Mouse (Mus musculus): ENCODE results near the gene Zfp941.

Zfp941 gene

DNA sequence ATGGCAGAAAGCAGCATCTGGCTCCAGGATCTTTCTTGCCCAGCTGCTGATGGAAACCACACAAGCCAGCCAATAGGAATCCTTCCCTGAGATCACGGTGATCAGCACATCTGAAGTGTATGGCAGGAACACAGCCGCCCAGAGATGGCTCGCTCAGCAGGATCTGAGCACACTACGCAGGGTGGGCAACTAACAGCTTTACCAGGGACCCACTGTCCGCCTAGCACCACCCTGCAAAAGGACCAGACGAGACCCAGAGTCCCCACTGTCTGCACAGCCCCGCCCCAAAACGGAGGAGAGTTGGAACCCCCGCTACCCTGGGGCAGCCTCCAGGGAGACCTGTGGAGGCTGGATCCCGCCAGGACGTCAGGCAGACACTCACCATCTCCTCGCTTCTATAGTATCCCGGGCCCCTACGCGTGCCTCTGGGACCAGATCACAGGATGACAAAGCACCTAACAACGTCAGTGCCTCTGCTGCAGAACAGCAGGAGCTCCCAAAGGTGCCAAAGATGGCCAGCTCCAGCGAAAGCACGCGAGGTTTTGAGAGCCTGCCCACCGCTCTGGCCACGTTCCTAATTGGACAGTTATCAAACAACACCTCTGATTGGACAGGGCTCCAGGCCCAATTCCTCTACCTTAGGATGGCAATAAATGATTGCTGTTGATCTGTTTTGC is at the start of gene Zfp941:
Zfp941 (minus strand) TSS at position 526 of the 677 bp plus-strand sequence.
- no peak for DNase-seq

DNA sequence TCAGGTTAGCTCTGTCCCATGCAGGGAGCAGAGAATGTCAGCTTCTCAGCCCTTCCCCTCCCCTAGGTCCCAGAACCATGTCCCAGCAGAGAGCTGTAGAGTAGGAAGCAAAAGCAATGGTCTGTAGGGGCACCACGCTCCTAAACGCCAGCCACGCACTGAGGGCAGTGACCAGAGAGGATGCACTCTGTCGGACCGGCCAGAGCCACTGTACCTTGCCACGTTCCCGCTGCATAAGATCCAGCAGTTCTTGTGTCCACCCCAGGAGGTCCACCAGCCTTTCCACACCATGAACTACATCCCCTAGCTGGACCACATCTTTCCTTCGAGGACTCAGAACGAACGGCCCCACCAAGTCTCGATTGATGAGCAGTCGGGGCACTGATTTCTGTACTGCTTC is 42.8 kb upstream of the Zfp941 start:
- DNase-seq: no peak

DNA sequence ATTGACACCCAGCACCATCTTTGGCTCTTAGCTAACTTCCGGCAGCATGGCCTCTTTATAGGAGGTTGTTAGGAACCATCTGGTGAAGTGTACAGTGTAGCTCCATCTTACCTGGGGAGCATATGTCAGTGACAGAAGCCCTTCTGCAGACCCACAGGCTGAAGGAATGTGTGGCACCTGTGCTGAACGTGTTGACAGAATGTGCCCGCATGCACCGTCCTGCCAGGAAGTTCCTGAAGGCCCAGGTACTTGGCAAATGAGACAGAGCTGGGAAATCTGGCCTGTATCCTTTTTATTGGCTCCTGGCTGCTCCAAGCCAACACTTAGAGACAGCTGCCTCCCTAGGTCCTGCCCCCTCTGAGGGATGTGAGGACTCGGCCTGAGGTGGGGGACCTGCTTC is 38.8 kb upstream of the Zfp941 start:
- no peak for DNase-seq

DNA sequence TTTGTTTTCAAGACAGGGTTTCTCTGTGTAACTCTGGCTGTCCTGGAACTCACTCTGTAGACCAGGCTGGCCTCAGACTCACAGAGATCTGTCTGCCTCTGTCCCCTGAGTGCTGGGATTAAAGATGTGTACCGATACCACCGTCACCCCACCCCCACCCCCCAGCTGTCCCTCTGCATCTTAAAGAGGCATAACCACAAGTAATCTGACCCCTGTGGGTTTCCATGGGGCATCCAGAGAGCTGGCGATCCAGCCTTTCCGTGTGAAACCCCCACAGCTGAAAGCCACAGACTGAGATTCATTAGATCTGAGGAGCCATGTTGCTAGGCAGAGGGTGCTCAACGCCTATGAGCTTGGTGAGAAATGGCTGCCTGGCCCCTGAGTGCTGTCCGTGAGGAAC is 38.0 kb upstream of the Zfp941 start:
- DNase-seq: no peak

DNA sequence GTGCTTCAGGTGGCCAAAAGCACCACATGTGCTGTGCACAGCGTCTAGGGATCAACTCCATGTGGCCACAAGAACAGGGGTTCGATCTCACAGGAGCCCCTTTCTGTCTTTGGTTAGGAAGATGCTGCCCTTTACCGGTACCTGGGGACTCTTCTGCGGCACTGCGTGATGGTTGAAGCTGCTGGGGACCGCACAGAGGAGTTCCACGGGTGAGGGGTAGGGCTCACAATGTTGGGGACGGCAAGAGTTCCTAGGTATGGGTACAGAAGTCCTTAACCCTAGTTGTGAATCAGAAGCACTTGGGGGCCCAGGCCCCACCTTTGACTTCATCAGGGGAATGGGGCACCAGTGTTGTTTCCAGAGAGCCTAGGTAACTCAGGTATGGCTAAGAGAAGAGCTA is 36.8 kb upstream of the Zfp941 start:
- DNase-seq: no peak

DNA sequence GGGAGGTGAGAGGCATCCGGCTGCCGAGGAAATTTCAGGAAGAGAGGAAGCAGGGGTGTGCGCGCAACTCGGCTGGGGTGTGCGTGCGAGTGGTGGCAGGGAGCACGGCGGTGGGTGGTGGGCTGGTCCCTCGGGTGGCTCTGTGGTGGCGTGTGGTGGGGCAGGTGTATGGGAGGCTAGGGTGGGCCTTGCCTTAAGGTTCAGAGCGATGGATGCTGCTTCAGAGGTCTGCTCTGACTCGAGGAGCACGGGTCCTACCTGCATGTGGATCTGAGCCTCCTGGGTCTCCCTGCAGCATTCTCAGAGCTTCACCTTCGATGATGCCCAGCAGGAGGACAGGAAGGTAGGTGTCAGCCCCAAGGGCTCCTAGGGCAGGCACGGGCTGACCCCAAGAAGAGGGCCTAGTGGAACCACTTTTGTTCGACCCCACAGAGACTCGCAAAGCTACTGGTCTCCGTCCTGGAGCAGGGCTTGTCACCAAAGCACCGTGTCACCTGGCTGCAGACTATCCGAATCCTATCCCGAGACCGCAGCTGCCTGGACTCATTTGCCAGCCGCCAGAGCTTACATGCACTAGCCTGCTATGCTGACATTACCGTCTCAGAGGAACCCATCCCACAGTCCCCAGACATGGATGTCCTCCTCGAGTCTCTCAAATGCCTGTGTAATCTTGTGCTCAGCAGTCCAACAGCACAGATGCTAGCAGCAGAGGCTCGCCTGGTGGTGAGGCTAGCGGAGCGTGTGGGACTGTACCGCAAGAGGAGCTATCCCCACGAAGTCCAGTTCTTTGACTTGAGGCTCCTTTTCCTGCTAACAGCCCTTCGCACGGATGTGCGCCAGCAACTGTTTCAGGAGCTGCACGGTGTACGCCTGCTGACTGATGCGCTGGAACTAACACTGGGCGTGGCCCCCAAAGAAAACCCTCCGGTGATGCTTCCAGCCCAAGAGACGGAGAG is 35.9 kb upstream of the Zfp941 start, which contains the start of gene Bet1l:
Bet1l (minus strand) TSS at position 28 of the 956 bp plus-strand sequence.
- no peak for DNase-seq

DNA sequence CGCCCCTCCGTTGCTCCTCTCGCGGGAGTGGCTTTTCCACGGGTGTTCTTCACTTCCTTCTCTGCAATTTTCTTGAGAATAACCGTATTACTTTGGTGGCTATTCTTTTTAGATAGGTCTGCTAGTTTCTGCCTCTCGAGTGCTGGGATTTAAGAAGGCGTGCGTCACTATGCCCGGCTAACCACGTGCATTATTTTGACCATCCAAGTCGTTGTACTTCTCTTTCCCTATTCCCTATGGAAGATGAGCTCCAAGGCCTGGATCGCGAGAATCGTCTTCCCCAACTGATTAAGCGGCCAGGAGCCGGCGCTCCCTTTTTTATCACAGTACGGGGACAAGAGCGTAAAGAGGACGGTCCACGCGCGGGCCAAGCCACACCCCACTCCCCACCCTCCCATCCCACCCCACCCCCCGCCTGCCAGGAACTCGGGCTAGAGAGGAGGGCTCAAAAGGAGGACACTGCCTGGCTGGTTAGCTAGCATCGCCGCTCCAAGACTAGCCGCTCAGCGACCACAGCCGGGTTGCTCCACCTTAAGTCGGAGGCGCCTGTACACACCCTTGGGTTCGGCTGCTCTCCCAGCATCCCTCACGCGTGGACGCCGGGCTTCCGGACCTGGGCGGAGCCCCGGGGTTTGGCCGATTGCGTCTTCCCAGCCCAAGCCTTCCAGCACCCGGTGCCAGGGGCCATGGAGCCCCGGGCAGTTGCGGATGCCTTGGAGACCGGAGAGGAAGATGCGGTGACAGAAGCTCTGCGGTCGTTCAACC is 35.0 kb upstream of the Zfp941 start, which contains the start of gene Ric8a:
Ric8a (plus strand) TSS at position 173 of the 765 bp plus-strand sequence.
- DNase-seq: peak; percentile 79 to 85

DNA sequence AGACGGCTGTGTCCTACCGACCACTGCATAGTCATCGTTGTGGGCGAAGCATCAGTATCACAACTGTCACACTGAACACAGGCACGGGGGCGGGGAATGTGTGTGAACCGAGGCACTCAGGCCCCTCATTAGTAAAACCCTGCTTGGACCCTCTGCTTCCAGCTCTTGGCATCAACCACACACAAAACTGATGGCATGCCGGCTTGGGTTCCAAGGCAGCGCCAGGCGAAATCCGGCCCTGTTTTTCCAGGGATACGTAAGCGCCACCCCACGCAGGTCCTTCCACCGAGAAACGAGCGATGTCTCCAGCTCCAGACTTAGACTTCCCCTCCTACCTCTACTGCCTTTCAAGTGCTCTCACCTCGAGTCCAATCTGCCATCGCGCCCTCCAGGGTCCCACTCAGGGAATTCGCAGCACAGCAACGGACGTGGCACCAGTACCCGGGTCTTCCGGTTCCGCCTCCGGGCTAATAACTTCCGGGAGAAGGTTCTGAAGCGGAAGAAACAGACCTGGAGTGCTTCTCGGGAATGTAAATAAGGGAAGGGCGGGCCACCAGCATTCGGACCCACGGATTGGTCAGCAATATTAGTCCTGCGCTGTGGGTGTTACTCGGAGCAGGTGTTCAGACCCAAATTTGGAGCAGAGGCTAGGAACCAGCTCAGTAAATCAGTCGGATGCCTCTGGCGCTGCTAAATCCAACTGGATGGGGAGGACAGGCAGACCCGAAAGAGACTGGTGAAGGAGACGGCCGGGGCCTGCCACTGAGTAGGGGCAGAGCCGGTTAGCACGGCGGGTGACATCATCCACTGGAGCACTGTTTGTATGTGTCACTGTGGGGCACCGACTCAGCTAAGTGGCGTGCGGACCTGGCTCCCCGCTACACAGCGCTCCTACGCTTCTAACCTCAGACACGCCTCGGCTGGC is 34.1 kb upstream of the Zfp941 start, which contains the start of gene Gm45785:
Gm45785 (minus strand) TSS at position 472 of the 925 bp plus-strand sequence.
- peak; percentile 66 to 67 for DNase-seq

DNA sequence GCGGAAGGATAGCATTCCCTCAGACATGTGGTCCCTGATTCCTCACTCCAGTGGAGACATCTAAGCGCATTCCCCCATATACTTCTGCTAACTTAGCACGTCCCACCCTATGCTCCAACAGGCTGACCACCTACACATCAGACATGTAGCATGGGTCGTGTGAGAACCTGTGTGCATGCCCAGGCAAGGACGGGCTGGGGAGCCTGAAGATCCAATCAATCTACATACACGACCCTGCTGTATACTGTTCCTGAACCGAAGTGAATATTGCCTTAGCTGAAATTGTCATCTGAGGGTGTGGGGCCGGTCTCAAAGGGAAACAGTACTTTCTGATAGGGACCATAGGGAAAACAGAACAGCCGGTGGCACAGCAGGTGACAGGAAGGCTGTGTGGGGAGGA is 33.2 kb upstream of the Zfp941 start:
- no peak for DNase-seq

DNA sequence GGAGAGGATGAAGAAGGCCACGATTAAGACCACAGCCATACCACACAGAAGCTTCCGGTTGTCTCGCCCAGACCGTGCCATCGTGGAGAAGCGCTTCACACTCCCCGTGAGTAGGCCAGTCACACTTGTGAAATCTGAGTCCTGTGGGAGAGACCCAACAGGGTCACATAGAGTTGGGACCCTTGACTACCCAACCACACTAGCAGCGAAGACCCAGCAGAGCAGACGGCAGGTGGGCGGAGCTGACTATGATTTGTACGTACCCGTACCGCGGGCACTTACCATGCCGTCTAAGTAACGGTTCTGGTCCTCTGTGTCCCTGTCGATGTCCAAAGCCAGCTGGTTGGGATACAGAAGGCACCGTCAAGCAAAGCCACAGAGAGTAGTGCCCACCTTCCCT is 32.5 kb upstream of the Zfp941 start:
- DNase-seq: no peak

DNA sequence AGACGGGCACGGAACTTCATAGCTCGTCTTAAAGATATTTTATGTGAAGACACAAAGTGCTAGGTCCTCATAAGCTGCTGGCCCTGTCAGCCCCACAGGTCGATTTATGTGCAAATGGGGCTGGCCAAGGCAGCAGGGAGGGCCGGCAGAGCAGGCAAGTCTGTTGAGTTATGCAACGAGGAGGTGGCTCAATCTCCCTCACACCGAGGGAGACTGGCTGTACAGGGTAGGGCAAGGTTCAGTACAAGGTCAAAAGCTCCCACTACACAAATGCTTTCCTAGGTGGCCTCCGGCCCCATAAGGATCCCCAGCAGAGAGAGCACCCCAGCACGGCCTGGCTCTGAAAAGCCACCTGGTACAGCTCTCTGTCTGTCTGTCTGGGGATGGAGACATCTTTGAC is 31.4 kb upstream of the Zfp941 start:
- no peak for DNase-seq

DNA sequence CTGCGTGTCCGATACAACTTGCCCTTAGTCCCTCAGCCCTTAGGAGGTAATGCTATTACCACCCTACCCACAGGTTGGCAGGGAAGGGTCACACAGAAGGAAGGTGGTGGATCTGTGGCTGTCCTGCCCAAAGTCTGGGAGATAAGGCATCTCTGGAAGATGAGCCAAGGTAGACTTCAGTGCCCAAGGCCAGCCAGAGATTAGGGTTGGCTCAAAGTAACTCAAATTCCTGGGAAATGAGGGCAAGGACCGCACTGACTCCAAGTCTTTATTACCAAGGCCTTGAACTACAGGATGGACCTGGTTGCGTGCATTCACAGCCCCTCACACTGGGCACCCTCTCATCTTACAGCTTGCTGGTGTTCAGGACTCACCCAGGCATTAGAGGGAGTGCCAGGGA is 29.9 kb upstream of the Zfp941 start:
- no peak for DNase-seq

DNA sequence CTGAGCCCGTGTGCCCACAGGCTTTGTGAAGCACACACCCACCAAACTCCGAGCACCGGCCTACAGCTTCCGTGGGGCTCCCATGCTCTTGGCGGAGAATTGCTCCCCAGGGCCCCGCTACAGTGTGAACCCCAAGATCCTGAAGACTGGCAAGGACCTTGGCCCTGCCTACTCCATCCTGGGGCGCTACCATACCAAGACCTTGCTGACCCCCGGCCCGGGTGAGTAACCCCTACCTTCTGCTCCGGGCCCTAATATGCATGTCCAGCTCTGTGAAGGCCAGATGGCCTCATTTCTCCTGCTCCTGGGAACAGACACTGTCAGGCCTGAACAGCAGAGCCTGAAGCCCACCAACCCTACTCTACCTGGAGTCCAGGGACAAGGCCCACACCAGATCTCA is 26.6 kb upstream of the Zfp941 start:
- DNase-seq: no peak

DNA sequence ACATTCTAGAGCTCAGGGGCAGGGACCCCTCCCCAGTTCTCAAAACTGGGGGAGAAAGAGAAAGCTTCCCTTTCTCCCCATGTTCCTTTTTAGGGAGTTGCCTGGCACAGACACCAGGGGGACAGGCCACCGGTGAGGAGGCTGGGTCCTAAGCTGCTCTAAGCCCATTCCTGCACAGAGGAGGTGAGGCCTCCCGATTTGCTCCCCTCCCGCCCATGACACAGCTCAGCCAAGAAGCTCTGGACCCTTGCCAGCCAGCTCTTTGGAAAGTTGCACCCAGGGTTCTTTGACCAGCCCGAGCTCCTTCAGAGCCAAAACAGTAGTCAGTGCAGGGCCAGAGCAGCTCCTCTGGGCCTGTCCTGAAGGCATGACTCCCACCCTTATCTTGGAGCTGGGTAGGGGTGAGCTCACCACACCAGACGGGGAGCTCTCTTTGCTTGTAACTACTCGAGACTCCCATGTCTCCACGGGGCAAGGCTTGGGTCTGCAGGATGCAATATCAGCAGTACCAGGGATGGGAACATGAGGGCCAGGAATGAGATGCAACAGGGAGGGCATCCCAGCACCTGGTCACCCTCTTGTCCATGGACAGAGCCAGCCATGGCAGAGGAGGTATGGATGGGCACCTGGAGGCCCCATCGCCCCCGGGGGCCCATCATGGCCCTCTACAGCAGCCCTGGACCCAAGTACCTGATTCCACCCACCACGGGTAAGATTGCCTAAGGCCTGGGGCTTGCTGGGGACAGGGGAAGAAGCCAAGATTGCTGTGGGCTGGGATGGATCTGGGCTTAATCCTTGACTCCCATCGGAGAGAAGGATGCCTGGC is 26.0 kb upstream of the Zfp941 start, which contains the start of gene Odf3:
Odf3 (plus strand) TSS at position 51 of the 826 bp plus-strand sequence.
- DNase-seq: no peak

DNA sequence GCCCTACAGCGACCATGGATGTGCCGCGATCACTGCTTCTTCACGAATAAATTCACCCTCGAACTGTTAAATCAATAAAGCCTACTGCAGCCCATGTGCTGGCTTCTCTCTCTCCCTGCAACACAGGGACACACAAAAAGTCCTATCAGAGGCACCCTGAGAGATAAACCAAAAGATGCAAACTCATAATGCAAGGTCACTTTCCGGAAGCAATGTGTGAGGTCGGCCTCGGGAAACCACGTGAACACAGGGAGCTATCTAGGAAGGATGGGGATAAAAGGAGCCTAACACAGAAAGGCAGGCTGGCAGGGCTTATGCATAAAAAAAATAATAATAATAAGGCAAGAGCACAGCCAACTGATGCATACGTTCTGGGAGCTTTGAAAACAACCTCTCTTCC is 24.7 kb upstream of the Zfp941 start:
- DNase-seq: no peak

DNA sequence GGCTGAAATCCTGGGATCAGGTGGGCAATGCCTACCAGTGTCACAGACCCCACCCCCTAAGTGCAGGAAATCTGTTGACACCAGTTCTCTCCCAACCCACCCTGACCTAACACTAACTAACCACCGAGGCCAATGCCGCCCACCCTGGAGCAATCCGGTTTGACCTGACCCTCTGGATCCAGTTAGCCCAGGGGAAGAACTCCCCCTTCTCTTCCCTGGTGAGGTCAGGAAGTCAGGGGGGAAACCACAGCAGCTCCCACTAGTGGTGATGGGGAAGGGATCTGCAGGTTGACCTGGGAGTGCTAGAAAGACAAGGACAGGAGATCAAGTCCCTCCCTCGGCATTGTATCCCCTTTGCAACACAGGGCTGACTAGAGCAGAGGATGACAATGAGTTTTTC is 23.7 kb upstream of the Zfp941 start:
- no peak for DNase-seq

DNA sequence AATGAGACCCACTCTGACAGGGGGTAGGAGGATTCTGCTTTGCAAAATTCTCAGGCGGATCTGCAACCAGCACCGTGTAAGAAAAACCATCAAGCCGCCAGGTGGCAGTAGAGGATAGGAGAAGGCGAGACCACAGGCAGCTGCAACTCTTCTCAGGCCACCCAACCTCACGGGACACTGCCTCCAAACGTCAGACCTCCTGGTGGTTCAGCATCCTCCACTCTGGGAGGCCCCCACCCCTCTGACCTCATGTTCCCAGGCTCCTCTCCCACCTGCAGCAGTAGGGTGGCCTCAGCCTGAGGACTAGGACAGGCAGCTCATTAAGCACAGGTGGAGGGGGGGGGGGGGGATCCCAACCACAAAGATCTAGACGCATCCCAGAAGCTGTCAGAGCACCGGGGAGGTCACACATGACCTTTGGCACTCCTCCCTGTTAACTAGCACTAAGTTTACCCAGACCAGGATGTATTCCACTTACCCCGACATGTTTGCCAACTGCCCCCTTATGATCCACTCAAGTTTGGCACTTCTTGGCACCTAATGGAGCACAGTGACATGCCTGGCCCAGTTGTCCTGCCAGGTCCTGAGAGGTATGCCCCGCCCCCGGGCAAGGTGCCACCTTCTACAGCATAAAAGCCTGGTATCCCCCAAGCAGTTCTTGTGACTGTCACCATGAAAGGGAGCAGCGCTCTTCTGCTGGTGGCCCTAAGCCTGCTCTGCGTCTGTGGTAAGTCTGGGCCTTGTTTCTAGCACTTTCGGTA is 23.1 kb upstream of the Zfp941 start, which contains the start of gene Scgb1c1:
Scgb1c1 (plus strand) TSS at position 643 of the 761 bp plus-strand sequence.
- peak; percentile 73 to 93 for DNase-seq

DNA sequence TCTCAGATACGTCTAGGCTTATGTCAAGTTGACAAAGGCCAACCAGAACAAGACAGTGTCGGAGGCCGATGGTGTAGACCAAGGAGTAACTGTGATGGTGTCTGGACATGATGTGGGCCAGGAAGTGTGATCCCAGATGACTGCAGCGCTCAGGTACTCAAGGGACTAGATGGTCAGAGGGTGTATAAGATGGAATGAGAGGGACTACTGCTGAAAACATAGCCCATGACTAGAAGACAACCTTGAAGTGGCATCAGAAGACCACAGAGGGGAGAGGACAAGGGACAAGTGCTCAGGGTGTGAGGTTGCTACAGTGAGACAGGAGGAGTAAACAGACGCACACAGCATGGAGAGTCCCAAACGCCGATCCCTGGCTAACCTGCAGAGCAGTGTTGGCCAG is 21.8 kb upstream of the Zfp941 start:
- DNase-seq: no peak

DNA sequence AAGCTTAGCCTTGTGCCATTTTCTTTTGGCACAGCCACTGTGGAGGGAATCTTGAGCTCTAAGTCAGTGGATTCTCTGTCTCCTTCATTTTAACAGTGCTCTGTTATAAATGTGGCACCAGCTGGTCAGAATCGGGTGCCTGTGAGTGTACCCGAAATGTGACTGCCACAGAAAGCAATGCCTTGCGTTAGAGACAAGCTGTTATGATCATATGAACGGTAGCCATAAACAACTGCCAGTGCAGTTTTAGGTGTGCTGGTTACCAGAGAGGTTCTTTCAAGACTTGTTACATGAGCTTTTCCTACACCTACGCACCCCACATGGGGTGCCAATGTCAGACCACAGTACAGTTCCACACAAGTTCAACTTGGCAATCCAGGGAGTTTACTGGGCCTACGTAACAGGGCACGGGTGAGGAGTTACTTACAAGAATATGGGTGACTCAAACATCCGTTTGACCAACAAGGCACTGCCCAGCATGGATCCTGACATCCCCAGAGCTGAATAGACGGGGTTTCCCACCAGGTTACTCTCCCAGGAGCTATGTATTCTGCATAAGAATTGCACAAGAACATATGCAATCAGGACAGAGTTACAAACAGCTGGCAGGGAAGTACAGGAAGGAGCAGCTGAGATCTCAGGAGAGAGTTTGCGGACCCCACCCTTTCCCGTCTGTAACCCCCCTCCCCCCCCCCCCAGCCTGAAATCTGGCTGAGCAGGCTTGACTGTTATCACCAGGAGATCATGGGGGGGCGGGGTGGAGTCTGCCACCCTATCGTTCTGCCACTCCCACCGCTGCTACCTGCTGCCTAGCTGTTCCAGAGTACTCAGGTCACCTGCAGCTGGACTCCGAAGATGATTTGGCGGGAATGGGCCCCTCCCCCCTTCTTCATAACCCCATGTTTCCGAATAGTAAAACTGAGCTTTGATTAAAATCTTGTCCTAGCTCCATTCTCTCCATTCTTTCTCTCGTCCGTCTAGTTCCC is 19.1 kb upstream of the Zfp941 start:
- DNase-seq: no peak
